Mouse (Mus musculus) heart, adult 11 months (tissue): ENCODE data around the gene Smim24.

ENCODE experiments used
- DNase-seq: peaks from one replicate; pipeline ENCODE4 v3.0.0; 2022

The Smim24 gene

GRCm38 (mm10) chr10:81365672-81366476 lies 27.0 kb upstream of the Smim24 start, which contains the start of gene 4930404N11Rik:
Gene 4930404N11Rik, minus strand, starts transcription at chr10:81365816.
- DNase-seq = no peak

GRCm38 (mm10) chr10:81366477-81367206 lies 26.2 kb upstream of the Smim24 start:
- DNase-seq = no peak

- DNase-seq = no peak
Measured at GRCm38 (mm10) chr10:81367207-81367495, 25.7 kb upstream of the Smim24 start.

- no peak for DNase-seq
Measured at GRCm38 (mm10) chr10:81375322-81375721, 17.5 kb upstream of the Smim24 start.

- peak; percentile 94 for DNase-seq
Measured at GRCm38 (mm10) chr10:81376561-81377361, 16.1 kb upstream of the Smim24 start.

- no peak for DNase-seq
Measured at GRCm38 (mm10) chr10:81377362-81377664, 15.5 kb upstream of the Smim24 start.

DNA sequence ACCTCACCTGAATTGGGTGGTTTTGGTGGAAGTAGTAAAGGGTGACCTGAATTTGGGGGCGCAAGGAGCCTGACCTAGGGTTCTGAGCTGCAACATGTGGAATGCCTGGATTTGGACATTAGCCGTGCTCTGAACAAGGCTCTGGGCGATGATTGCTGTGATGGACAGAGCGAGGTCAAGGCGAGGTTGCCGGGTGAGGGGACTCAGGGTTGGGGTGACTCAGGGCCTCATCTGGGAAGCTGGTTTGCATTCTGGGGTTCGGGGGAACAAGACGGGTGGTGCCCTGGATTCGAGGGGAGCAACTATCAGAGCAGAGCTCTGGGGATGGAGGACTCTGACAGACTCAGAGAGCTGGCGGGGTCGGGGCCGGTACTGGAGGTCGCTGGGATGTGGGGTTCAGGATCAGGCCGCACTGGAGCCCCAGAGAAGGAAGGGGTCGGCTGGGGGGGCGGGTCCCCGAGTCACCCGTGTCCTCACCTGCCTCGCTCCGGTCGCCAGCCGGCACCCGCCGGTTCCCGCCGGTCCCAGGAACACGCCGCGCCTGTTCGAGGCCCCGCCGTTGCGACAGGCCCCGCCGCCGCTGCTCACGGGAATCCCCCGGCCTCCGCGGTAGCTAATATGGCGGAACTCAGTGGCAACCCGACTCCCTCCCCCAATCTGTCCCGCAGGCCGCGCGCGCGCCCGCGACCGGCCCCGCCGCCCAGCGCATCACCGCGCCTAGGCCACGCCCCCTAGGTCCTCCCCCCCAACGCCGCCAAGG lies 14.9 kb upstream of the Smim24 start, which contains the start of gene Fzr1:
Gene Fzr1, minus strand, starts transcription at position 724 of the 760 bp plus-strand sequence.
- no peak for DNase-seq

DNA sequence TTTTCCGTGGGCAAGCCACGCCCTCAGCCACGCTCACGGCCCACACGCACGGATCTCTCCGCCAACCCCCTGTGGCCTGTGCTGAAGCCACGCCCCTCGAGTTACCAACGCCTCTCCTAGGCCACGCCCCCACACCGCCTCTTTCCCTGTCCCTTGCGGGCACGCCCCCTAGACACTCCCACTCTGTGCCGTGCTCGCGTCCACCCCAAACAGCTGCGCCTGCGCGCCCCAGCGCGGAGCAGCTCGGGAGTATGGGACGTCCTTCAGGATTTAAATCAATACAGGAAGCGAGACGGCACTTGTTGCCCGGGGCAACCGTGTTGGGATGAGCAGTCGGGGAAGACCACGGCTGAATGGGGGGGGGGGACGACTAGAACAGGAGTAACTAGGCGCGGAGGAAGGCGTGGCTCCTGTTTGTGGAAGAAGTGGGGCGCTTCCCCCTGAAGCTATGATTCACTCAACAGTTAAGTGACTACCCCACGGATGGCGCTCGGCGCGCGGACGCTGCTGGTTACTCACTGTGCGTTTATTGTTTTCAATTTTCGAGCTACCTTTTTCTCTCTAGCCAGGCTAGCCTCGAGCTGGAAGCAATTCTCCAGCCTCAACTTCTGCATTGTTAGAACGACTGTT lies 14.2 kb upstream of the Smim24 start:
- DNase-seq = peak; percentile 100

- peak; percentile 95 for DNase-seq
Measured at GRCm38 (mm10) chr10:81379183-81379553, 13.7 kb upstream of the Smim24 start.

DNA sequence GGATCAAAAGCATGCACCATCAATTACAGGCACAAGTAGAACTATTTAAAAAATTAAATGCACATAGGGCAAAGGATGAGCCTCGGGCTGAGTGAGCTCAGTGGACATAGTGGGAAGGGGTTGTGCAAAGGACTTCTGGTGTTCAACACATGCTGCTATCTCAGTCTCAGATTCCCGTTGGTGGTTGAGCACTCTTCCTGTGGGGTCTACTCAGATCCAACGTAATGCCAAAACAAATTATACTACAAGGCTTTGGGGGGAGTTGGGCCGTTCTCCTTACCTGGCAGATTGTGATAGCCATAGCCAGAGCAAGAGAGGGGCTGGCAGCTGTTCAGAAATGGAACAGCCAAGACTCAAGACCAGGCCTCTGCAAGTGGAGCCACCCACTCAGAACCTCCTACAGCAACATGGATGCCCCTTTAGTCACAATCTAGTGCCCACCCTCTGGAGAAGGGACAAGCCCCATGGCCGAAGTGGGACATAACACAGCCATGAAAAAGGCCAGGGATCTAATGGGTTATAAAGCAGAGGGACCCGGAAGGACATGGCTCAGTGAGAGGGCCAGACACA lies 13.0 kb upstream of the Smim24 start:
- no peak for DNase-seq

DNA sequence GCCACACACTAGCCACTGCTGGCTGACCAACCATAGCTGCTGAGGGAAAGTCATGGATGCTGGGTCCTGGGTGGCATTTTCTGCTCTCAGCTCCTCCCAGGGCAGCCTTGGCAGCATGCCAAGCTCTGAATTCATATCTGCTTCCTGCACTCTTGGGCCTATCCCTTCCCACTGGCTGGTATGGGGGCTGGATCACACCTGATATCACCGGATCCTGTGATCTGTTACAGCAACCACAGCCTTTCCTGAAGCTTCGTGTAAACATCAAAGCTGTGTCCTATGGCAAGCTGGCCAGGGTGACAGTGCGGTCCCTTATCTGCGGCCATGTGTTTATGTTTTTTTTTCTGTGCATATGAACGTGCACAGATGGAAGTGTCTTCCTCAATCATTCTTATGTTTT lies 10.8 kb upstream of the Smim24 start:
- peak; percentile 95 for DNase-seq

DNA sequence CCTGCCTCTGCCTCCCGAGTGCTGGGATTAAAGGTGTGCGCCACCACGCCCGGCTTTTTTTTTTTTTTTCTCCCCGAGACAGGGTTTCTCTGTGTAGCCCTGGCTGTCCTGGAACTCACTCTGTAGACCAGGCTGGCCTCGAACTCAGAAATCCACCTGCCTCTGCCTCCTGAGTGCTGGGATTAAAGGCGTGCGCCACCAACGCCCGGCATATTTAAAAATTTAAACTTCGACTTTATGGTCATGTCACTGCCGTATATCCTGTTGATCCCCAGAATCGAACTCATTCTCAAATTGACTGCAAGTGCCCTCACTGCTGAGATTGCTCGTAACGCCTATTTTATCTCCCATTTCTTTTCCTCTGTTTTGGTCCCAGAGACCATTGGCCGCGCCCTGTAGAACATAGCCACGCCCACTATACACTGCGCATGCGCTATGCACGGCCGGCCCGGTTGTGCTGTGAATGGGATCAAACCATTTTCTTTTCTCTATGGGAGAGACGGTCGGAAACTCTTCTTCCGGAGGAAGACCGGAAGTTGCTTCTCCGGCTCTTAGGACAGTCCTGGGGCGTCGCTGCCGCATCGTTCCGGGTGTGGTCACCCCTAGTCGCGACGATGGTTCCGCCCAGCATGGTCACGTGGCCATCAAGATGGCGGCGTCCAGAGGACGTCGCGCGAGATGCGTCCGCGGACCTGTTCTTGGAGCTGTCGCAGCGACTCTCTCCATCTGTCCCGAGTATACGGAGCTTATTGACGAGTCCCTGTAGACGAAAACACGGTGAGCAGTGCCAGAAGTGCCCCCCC lies 8.8 kb upstream of the Smim24 start, which contains the start of the genes Dohh and Gm48551:
Gene Dohh, plus strand, starts transcription at position 627 of the 803 bp plus-strand sequence.
Gene Gm48551, plus strand, starts transcription at position 665 of the 803 bp plus-strand sequence.
- DNase-seq = peak; percentile 100

GRCm38 (mm10) chr10:81384605-81384982 lies 8.3 kb upstream of the Smim24 start:
- no peak for DNase-seq

DNA sequence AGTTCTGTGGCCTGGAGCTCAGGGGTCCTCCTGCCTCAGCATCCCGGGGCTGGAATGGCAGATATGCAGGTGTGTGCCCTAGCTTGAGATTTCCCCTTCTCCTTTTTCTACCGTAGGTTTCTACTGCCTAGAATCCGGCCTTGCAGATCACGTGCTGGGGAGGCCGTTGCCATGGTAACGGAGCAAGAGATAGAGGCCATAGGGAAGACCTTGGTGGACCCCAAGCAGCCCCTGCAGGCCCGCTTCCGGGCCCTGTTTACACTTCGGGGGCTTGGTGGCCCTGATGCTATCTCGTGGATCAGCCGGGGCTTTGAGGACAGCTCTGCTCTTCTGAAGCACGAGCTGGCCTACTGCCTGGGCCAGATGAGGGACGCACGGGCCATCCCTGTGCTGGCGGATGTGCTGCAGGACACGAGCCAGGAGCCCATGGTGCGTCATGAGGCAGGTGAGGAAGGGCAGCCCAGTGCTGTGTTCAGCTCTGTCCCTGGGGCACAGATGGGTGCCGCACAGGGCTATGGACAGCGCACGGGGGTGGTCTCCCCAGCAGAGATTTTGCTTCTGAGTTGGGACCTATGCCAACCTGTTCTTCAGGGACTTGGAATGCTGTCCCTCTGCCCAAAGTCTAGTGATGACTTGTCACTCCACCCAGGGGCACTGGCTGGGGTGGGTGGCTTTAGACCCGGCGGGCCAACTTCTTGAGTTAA lies 7.1 kb upstream of the Smim24 start:
- DNase-seq = peak; percentile 94

- no peak for DNase-seq
Measured at GRCm38 (mm10) chr10:81387716-81388115, 5.1 kb upstream of the Smim24 start.

DNA sequence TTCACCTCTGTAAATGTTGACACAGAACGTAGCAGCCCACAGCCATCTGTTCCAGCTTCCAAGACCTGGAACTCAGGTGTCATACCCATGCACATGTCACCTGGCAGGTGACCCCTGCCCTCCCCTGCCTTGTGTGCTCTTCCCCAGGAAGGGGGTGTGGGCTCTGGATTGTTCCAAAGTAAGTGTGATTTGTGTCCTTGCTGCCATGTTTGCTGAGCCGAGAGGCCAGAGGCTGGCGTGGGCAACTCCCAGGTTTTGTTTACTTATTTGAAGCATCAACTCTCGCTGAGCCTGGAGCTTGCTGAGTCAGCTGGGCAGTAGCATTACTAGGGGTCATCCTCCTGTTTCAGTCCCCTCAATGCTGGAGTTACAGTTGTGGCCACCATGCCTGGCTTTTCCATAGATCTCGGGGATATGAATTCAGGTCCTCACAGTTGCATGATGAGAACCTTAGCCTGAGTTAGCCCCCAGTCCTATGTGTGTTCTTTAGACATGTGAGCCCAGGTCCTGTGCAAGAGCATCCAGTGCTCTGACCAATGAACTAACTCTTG lies 4.3 kb upstream of the Smim24 start, which contains the start of gene Gm48552:
Gene Gm48552, plus strand, starts transcription at position 501 of the 551 bp plus-strand sequence.
- DNase-seq = no peak

- DNase-seq = peak; percentile 94
Measured at GRCm38 (mm10) chr10:81389373-81389772, 3.5 kb upstream of the Smim24 start.

DNA sequence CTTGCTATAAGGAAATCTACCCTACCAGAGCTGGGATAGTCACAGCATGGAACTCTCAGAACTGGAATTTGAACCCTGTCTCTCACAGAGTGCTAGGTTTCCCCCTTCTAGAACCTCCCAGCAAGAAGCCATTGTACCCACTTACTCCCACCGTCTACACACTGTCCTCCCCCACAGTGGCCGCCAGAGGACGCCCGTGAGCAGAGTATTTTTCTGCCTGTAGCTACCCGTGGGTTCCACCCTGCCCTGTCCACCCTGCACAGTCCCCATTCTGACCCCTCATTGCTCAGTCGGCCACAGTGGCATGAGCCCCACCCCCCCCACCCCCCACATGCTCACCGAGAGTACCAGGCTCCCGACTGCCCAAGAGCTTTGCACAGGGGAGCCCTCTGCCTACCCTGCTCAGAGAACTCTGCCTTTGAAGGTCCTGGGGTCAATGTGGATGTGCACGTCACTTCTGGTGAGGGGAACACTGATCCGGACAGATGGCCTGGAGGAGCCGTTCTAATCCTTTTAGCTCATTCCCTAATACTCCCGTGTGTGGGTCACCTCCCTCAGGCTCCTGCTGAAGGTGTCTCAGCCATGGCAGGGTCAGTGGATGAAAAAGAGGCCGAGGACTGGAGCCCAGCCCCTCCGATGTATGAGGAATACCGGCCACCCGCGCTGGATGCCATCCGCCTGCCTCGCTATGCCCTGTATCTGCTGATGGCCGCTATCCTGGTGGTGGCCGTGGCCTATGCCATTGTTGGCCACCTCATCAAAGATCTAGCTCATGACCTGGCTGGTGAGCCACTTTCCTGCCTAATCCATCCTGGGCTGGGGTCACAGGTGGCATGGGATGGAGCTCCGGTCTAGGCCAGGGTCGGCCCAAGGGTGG lies 2.8 kb upstream of the Smim24 start:
- peak; percentile 96 for DNase-seq

GRCm38 (mm10) chr10:81390678-81390965 lies 2.2 kb upstream of the Smim24 start:
- no peak for DNase-seq
